Mouse (Mus musculus) monocyte, adult 2 months (primary cell): ENCODE measurements around the gene Smyd1.
"Not testable (repeated sequence)": the region's sequence is repeated elsewhere in the genome, so short reads cannot be mapped to it uniquely, and the experiment has no call there.

Experiments
- DNase-seq, 2 experiments: peaks; one replicate each; pipeline ENCODE4 v3.0.0; 2022; ENCODE audit warnings: low spot score in 2 of 2, low read depth in 1 of 2

Gene Smyd1

GRCm38 (mm10) chr6:71321826-71322283, at the start of gene Smyd1:
Gene Smyd1 (minus strand): TSS chr6:71322233.
- DNase-seq: no peak

- DNase-seq: no peak
These were observed 49.1 kb upstream of the Smyd1 start for GRCm38 (mm10) chr6:71371085-71371605.

- no peak for DNase-seq
These were observed 47.4 kb upstream of the Smyd1 start for GRCm38 (mm10) chr6:71369416-71369815.

GRCm38 (mm10) chr6:71363995-71364394, 42.0 kb upstream of the Smyd1 start:
- no peak for DNase-seq

GRCm38 (mm10) chr6:71361156-71361670, 39.2 kb upstream of the Smyd1 start:
- DNase-seq: no peak

- DNase-seq: no peak
These were observed 38.7 kb upstream of the Smyd1 start for GRCm38 (mm10) chr6:71360751-71361150.

DNA sequence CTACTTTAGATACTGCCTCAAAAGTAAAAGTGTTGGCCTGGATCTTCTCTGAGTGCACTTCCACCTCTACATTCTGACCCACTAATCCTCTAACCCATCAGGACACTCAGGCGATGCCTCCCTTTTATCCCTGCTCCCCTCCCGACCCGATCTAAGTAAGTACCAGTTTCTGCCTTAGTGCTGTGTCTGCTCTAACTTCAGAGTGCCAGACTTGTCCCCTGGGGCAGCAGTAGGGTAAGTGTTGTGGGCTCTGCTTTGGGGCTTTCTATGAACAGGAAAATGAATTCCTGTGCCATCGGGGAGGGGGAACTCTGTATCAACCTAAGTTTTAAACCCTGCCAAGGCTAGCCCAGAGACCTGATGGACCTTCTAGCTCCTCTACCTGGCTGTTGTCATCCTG, 38.2 kb upstream of the Smyd1 start:
- DNase-seq: no peak

GRCm38 (mm10) chr6:71357493-71357892, 35.5 kb upstream of the Smyd1 start:
- no peak for DNase-seq

DNA sequence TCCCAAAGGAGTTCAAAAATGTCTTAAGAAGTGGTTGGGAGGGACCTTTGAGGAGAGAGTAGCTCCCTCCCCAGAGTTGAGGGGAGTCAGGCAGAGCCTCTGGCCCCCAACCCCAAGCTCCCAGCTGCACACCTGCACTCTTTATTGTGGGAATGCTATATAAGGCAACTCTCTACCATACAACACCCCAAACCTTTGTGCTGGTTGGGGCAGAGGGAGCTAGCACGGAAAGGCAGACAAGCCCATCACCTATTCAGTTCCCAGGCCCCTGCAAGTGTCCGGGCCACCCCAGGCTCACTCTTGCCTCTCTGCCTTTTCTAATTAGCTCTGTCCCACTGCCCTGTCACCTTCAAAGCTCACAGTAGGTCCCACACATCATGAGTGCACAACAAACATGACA, 31.7 kb upstream of the Smyd1 start:
- DNase-seq: no peak

GRCm38 (mm10) chr6:71352866-71353427, 30.9 kb upstream of the Smyd1 start:
- DNase-seq: no peak

DNA sequence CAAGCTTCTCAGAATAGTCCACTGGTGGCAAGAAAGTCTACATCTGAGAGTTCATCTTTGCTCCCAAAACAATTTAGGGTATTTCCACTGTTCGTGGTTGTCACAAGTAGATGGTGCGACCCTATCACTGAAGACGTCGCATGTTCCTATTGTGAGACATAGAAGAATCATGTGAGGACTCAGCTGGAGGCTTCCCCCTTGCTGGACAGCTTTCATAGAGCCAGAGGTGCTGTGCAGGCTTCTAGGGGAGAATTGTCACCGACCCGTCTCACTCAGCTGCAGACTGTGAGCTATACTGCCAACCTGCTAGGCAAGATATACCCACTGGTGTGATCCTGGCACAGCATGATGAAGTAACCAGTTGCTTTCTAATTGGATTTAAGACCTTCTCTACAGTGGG, 30.2 kb upstream of the Smyd1 start:
- DNase-seq: no peak

- DNase-seq: no peak
These were observed 29.2 kb upstream of the Smyd1 start for GRCm38 (mm10) chr6:71351201-71351600.

DNA sequence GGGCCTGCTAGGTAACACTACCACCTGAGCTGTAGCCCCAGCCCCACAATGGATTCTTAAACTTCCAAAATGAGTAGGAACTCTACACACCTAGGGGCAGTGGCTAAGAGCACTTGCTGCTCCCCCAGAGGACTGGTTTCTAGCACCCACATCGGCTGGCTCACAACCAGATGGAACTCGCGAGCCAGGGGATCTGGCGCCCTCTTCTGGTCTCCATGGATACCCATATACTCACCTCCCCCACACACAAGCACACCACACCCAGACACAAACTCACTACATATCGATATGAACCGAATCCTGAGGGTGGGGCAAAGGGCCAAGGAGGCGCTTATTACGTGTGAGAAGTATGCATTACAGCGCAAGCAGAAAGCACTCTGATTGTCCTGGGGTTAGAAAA, 26.0 kb upstream of the Smyd1 start:
- DNase-seq: no peak

DNA sequence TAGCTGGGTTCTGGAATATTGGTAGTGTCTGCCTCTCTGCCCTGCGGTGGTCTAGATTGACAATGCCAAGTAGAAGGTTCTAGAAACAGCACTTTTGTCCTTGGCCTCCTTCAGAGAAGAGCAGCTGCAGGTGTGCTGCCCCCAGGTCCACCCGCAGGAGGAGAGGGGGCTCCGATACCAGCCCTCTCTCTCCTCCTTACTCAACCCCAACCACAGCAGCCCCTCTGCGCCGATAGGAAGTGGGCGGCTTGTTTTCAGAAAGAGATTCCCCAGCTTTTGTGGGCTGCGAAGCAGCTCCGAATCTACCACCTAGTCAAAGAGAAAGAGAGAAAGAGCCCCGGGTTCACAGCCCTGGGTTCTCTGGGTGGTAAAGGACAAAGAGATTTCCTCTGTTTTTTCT, 19.1 kb upstream of the Smyd1 start:
- DNase-seq: no peak

- no peak for DNase-seq
These were observed 17.3 kb upstream of the Smyd1 start for GRCm38 (mm10) chr6:71339351-71339750.

DNA sequence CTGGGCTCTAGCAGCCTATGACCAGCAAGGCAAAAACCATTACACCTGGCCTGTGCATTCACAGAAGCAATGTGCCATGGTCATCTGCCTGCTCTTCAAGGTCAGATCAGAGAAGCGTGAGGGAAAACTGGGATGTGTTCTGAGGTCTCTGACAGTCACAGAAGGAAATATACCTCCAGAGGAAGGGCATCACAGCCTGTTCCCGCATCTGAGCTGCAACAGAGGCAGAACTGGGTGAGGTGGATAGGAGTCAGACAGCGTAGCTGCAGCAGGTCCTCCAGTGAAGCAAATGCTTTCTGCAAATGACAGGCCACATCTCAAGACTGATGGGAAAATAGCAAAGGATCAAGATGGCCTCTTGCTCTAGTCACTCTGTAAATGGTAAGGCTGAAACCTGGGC, 16.9 kb upstream of the Smyd1 start:
- no peak for DNase-seq

GRCm38 (mm10) chr6:71337666-71338065, 15.6 kb upstream of the Smyd1 start:
- no peak for DNase-seq

DNA sequence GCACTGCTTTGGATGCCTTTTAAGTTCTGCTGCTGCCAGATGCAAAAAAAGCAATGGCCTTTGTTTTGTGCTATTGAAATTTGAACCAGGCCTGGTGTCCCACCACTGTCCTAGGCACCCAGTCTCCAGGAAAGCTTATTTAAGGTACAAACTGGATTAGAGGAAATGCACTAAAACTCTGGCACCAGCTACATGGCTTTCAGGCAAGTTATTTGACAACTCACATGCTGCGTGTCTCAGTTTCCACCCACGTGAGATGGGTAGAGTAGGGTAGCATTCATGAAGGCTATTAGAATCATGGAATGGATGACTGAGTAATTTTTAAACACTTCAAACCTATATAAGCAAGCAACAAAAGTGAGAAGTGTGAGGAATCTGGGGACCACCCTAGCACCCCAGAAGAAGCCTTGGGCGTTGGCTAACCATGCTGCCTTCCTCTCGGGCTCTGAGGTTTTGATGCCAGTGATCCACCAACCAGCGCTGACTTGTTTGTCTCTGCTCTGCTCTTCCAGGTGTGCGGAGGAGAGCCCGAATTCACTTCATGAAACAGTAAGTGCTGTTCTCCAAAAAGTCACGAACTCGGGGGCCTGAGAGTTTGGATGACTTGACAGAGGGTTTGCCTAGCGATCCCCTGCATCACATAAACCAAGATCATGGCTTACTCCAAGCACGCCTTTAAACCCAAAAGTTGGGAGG, 11.7 kb upstream of the Smyd1 start:
- no peak for DNase-seq

DNA sequence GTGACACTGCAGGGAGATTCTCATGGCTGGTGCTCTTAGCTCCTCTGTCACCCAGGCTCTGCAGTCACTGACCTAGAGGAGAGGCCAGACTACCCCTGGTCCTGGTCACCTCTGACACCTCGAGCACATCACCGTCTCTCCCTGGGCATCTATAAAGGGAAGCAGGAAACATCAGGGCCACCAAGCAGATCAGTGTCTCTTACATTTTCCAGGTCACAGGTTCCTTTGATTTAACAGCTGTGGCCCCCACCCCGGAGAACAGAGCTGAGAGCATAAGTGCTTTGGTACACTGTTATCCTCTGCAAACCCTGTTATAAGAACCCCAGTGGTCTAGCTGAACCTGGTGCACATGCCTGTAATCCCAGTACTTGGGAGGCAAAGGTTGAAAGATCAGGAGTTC, 11.0 kb upstream of the Smyd1 start:
- DNase-seq: no peak

- DNase-seq: no peak
These were observed 10.4 kb upstream of the Smyd1 start for GRCm38 (mm10) chr6:71332236-71332965.

DNA sequence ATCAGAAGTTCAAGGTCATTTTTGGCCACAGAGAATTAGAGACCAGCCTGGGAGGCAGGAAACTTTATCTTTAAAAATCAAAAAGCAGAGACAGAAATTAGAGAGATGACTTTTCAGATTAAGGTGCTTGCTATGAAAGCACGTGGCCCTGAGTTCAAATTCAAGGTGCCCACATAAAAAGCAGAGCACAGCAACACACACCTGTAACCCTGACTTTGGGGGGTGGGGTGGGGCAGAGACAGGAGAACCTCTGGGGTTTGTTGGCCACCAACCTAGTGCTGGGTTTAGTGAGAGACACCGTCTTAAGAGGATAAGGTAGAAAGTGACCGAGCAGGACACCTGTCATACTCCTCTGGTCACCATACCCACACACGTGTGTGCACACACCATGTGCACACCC, 9.5 kb upstream of the Smyd1 start:
- DNase-seq: not testable (repeated sequence)

- DNase-seq: no peak
These were observed 8.5 kb upstream of the Smyd1 start for GRCm38 (mm10) chr6:71330486-71330885.
